Mouse (Mus musculus) MEL (cell line): Measurements from ENCODE around the gene Ube2t. TPM values are rescaled to one million over a fixed set of nuclear protein-coding genes. Genes with fewer than 3 reads are reported as not detected.

Experiments used
- DNase-seq: peaks from one replicate; pipeline ENCODE4 v3.0.0; 2011; ENCODE audit warnings: low read depth, low spot score
- H3K27ac ChIP-seq: 2 replicates; pipeline ENCODE4 v1.5.1; 2012; ENCODE audit warnings: low read depth, mild to moderate bottlenecking, control low read depth, low read length, moderate library complexity; ENCODE audit not compliant: control insufficient read depth
- H3K27me3 ChIP-seq, 2 experiments: fragments of 150-350 bp in 1 of 2; sonication (generic) in 1 of 2; 2 replicates each; pipeline ENCODE4 v1.6.1; 2012; ENCODE audit warnings: low read length in 2 of 2, mild to moderate bottlenecking in 2 of 2, improper control_type of control experiment in 1 of 2, moderate library complexity in 1 of 2; ENCODE audit not compliant: insufficient read depth in 2 of 2, control insufficient read depth in 1 of 2
- H3K36me3 ChIP-seq, 2 experiments: 2 replicates each; pipeline ENCODE4 v1.6.1; 2012 to 2014; ENCODE audit warnings: low read length in 2 of 2, improper control_type of control experiment in 1 of 2, inconsistent platforms in 1 of 2, mild to moderate bottlenecking in 1 of 2; ENCODE audit not compliant: insufficient read depth in 2 of 2, control insufficient read depth in 1 of 2
- H3K4me1 ChIP-seq, 2 experiments: fragments of 150-350 bp in 1 of 2; sonication (generic) in 1 of 2; 2 replicates each; pipeline ENCODE4 v1.6.1; 2012; ENCODE audit warnings: low read length in 2 of 2, improper control_type of control experiment in 1 of 2, mild to moderate bottlenecking in 1 of 2; ENCODE audit not compliant: insufficient read depth in 2 of 2, control insufficient read depth in 1 of 2
- H3K4me3 ChIP-seq, 2 experiments: fragments of 150-350 bp in 1 of 2; sonication (generic) in 1 of 2; 2 replicates each; pipeline ENCODE4 v1.5.1; 2012; ENCODE audit warnings: low read depth in 2 of 2, low read length in 2 of 2, mild to moderate bottlenecking in 2 of 2, moderate library complexity in 2 of 2, control low read depth in 1 of 2, improper control_type of control experiment in 1 of 2; ENCODE audit not compliant: control insufficient read depth in 1 of 2, insufficient read depth in 1 of 2
- H3K79me2 ChIP-seq: 2 replicates; pipeline ENCODE4 v1.6.1; 2012; ENCODE audit warnings: mild to moderate bottlenecking, low read length, moderate library complexity; ENCODE audit not compliant: control insufficient read depth, poor library complexity, insufficient read depth
- H3K9ac ChIP-seq: 2 replicates; pipeline ENCODE4 v1.6.1; 2012; ENCODE audit warnings: low read depth, mild to moderate bottlenecking, control low read depth, low read length, moderate library complexity; ENCODE audit not compliant: control insufficient read depth, poor library complexity, severe bottlenecking
- H3K9me3 ChIP-seq: fragments of 150-350 bp; sonication (generic); replicated peaks from 2 replicates; pipeline ENCODE4 v1.6.1; 2012; ENCODE audit warnings: mild to moderate bottlenecking, low read length, improper control_type of control experiment, moderate library complexity; ENCODE audit not compliant: insufficient read depth
- CHD1 ChIP-seq: IDR thresholded peaks from 2 replicates; pipeline ENCODE4 v1.6.1; 2012; ENCODE audit warnings: low read depth, mild to moderate bottlenecking, inconsistent platforms, low read length, improper control_type of control experiment
- CTCF ChIP-seq, 3 experiments: IDR thresholded peaks in 2 of 3; conservative IDR thresholded peaks in 1 of 3; 2 replicates each; pipeline ENCODE4 v1.5.1; 2011 to 2012; ENCODE audit warnings: low read length in 3 of 3, low read depth in 2 of 3, mild to moderate bottlenecking in 2 of 3, improper control_type of control experiment in 1 of 3, inconsistent platforms in 1 of 3, mixed read lengths in 1 of 3, moderate library complexity in 1 of 3; ENCODE audit not compliant: control insufficient read depth in 1 of 3, insufficient read depth in 1 of 3, poor library complexity in 1 of 3, severe bottlenecking in 1 of 3
- EP300 ChIP-seq, 2 experiments: IDR thresholded peaks; 2 replicates each; pipeline ENCODE4 v1.6.1; 2011; ENCODE audit warnings: improper control_type of control experiment in 2 of 2, low read length in 2 of 2, low read depth in 1 of 2, mild to moderate bottlenecking in 1 of 2
- ETS1 ChIP-seq: IDR thresholded peaks from 2 replicates; pipeline ENCODE4 v1.6.1; 2012; ENCODE audit warnings: low read depth, mild to moderate bottlenecking, inconsistent platforms, low read length, improper control_type of control experiment, moderate library complexity
- GABPA ChIP-seq: IDR thresholded peaks from 2 replicates; pipeline ENCODE4 v1.6.1; 2012; ENCODE audit warnings: low read depth, mild to moderate bottlenecking, inconsistent platforms, low read length, improper control_type of control experiment, moderate library complexity
- HCFC1 ChIP-seq: IDR thresholded peaks from 2 replicates; pipeline ENCODE4 v1.6.1; 2012; ENCODE audit warnings: low read depth, mild to moderate bottlenecking, inconsistent platforms, low read length, improper control_type of control experiment, moderate library complexity
- MAFK ChIP-seq: IDR thresholded peaks from 2 replicates; pipeline ENCODE4 v1.6.1; 2011; ENCODE audit warnings: low read depth, mild to moderate bottlenecking, low read length, improper control_type of control experiment, borderline replicate concordance
- MAX ChIP-seq: IDR thresholded peaks from 2 replicates; pipeline ENCODE4 v1.6.1; 2011; ENCODE audit warnings: low read length, improper control_type of control experiment
- MYB ChIP-seq: IDR thresholded peaks from 2 replicates; pipeline ENCODE4 v1.6.1; 2011; ENCODE audit warnings: mild to moderate bottlenecking, low read depth, low read length, improper control_type of control experiment
- MYC ChIP-seq: IDR thresholded peaks from 2 replicates; pipeline ENCODE4 v1.6.1; 2011; ENCODE audit warnings: low read depth, mild to moderate bottlenecking, low read length, improper control_type of control experiment, moderate library complexity
- POLR2AphosphoS5 ChIP-seq: IDR thresholded peaks from 2 replicates; pipeline ENCODE4 v1.6.1; 2012; ENCODE audit warnings: low read depth, borderline replicate concordance, mild to moderate bottlenecking, inconsistent platforms, low read length, moderate library complexity, mixed read lengths
- RAD21 ChIP-seq: IDR thresholded peaks from 2 replicates; pipeline ENCODE4 v1.6.1; 2011; ENCODE audit warnings: mild to moderate bottlenecking, low read depth, low read length, improper control_type of control experiment
- SMC3 ChIP-seq: IDR thresholded peaks from 2 replicates; pipeline ENCODE4 v1.6.1; 2011; ENCODE audit warnings: low read depth, low read length, improper control_type of control experiment
- TAL1 ChIP-seq: IDR thresholded peaks from 2 replicates; pipeline ENCODE4 v1.6.1; 2012; ENCODE audit warnings: mild to moderate bottlenecking, inconsistent platforms, low read length, moderate library complexity, mixed read lengths
- TBP ChIP-seq: IDR thresholded peaks from 2 replicates; pipeline ENCODE4 v1.8.0; 2011; ENCODE audit warnings: low read depth, low read length, improper control_type of control experiment
- TCF12 ChIP-seq: IDR thresholded peaks from 2 replicates; pipeline ENCODE4 v1.6.1; 2014; ENCODE audit warnings: low read depth, mild to moderate bottlenecking, inconsistent platforms, low read length, improper control_type of control experiment, moderate library complexity
- UBTF ChIP-seq: IDR thresholded peaks from 2 replicates; pipeline ENCODE4 v1.6.1; 2012; ENCODE audit warnings: low read depth, mild to moderate bottlenecking, inconsistent platforms, low read length, improper control_type of control experiment, moderate library complexity, borderline replicate concordance; ENCODE audit not compliant: insufficient read depth
- USF2 ChIP-seq, 2 experiments: IDR thresholded peaks; 2 replicates each; pipeline ENCODE4 v1.6.1; 2011 to 2012; ENCODE audit warnings: improper control_type of control experiment in 2 of 2, low read length in 2 of 2, borderline replicate concordance in 1 of 2, inconsistent platforms in 1 of 2, low read depth in 1 of 2, mild to moderate bottlenecking in 1 of 2; ENCODE audit not compliant: insufficient read depth in 1 of 2
- ZC3H11A ChIP-seq: IDR thresholded peaks from 2 replicates; pipeline ENCODE4 v1.6.1; 2012; ENCODE audit warnings: low read depth, mild to moderate bottlenecking, inconsistent platforms, low read length, improper control_type of control experiment
- ZMIZ1 ChIP-seq: IDR thresholded peaks from 2 replicates; pipeline ENCODE4 v1.6.1; 2012; ENCODE audit warnings: low read depth, mild to moderate bottlenecking, inconsistent platforms, low read length, improper control_type of control experiment, moderate library complexity
- polyA plus RNA-seq, 2 experiments: library from polyadenylated mRNA; stranded (reverse) in 1 of 2; unstranded in 1 of 2; fragments of >175 nt in 1 of 2; fragments of >200 nt in 1 of 2; gene quantifications; 2 replicates each; pipeline versions ENCODE4 v1.2.1 to v1.2.4; 2012; ENCODE audit warnings: low replicate concordance in 2 of 2, low read depth in 1 of 2; ENCODE audit not compliant: insufficient read length in 2 of 2, insufficient read depth in 1 of 2, missing spikeins in 1 of 2
- total RNA-seq: library from RNA; depleted of rRNA; stranded (reverse); fragments of 300-350 nt; gene quantifications from 2 replicates; pipeline ENCODE4 v1.2.3, GENCODE M21; 2012

Ube2t gene
- total and polyA plus RNA-seq, 3 experiments: 14.4 to 23.1 TPM; not detected in 1

GRCm38 (mm10) chr1:134987962-134988341, 25.6 kb downstream of the Ube2t start:
- Histone ChIP-seq H3K9ac (no peak overlapping the region), H3K27ac (no peak overlapping the region), H3K9me3 (no peaks in the 10 kb centered on the region), H3K36me3 (no peaks in the 10 kb centered on the region), H3K27me3 (peaks cover 2 to 7% of the 10 kb centered on the region in 2 experiments; a peak in 3 of 4 replicates), H3K4me3 (no peak overlapping the region), H3K4me1 (no peaks in the 10 kb centered on the region), H3K79me2 (no peaks in the 10 kb centered on the region)
- no peak for TF ChIP-seq TAL1
- TF ChIP-seq EP300 (IDR thresholded peaks at IDR 0.05; ENCODE audit: low read depth in 1 of 2, low read length in 2 of 2): no peak
- no peak for TF ChIP-seq MYB
- no peak for TF ChIP-seq MYC
- TF ChIP-seq TBP: no peak
- no peak for TF ChIP-seq CHD1
- no peak for TF ChIP-seq HCFC1
- TF ChIP-seq MAX: no peak
- no peak for TF ChIP-seq UBTF
- TF ChIP-seq ZC3H11A: no peak
- TF ChIP-seq TCF12: no peak
- no peak for TF ChIP-seq POLR2AphosphoS5
- no peak for TF ChIP-seq ZMIZ1
- no peak for TF ChIP-seq USF2 (IDR thresholded peaks at IDR 0.05; ENCODE audit: borderline replicate concordance in 1 of 2, insufficient read depth in 1 of 2, low read depth in 1 of 2, low read length in 2 of 2)
- no peak for TF ChIP-seq ETS1
- DNase-seq: no peak

GRCm38 (mm10) chr1:134989372-134989771, 27.0 kb downstream of the Ube2t start:
- H3K4me3 ChIP-seq: no peak overlapping the region
- no peaks in the 10 kb centered on the region for H3K9me3 ChIP-seq
- H3K79me2 ChIP-seq: no peaks in the 10 kb centered on the region
- H3K4me1 ChIP-seq: no peaks in the 10 kb centered on the region
- TF ChIP-seq RAD21 (peak; percentile 92), EP300 (IDR thresholded peaks at IDR 0.05; ENCODE audit: low read depth in 1 of 2, low read length in 2 of 2) (no peak), SMC3 (peak; percentile 89), MYB (no peak), GABPA (no peak), MAX (no peak), CTCF (IDR thresholded peaks at IDR 0.05 in 2 of 3, conservative IDR thresholded peaks at IDR 0.05 in 1 of 3; ENCODE audit: control insufficient read depth in 1 of 3, insufficient read depth in 1 of 3, low read depth in 2 of 3, low read length in 3 of 3, poor library complexity in 1 of 3, severe bottlenecking in 1 of 3) (peak; percentile 82 to 96 (median 94)), MAFK (no peak), POLR2AphosphoS5 (no peak), ZC3H11A (peak; percentile 83)
- H3K36me3 ChIP-seq: no peaks in the 10 kb centered on the region
- peaks cover 1 to 3% of the 10 kb centered on the region in 2 experiments; a peak in 3 of 4 replicates for H3K27me3 ChIP-seq
- H3K27ac ChIP-seq: no peak overlapping the region
- peak; percentile 85 for DNase-seq
- H3K9ac ChIP-seq: no peak overlapping the region
